Mouse (Mus musculus): ENCODE measurements around the gene Desi1.

GRCm38 (mm10) chr15:81957598-81957997, 76.1 kb downstream of the Desi1 start:
- TF ChIP-seq CTCF (IDR thresholded peaks at IDR 0.05; ENCODE audit: low read depth), result no peak
- TF ChIP-seq EP300 (optimal IDR thresholded peaks at IDR 0.05), result no peak
